Mouse (Mus musculus) midbrain, embryonic 12.5 days (tissue): Measurements from ENCODE around the gene Ap3b1. TPM values are rescaled to one million over a fixed set of nuclear protein-coding genes. Genes with fewer than 3 reads are reported as not detected.

Experiments
- ATAC-seq: fragments of 200-750 bp; cut with Nextera tagmentation; 2 replicates; pipeline ENCODE4 v1.8.0; 2017; ENCODE audit warnings: low read depth, moderate TSS enrichment, moderate library complexity; ENCODE audit not compliant: low FRiP score
- H3K27ac ChIP-seq: fragments of 300-500 bp; sonication (generic); replicated peaks from 2 replicates; pipeline ENCODE4 v1.5.1; 2016; ENCODE audit warnings: mild to moderate bottlenecking
- H3K27me3 ChIP-seq: fragments of 300-500 bp; sonication (generic); 2 replicates; pipeline ENCODE4 v1.6.1; 2016; ENCODE audit warnings: mild to moderate bottlenecking
- H3K36me3 ChIP-seq: fragments of 300-500 bp; sonication (generic); 2 replicates; pipeline ENCODE4 v1.6.1; 2016
- H3K4me1 ChIP-seq: fragments of 300-500 bp; sonication (generic); 2 replicates; pipeline ENCODE4 v1.6.1; 2016
- H3K4me2 ChIP-seq: fragments of 300-500 bp; sonication (generic); replicated peaks from 2 replicates; pipeline ENCODE4 v1.6.1; 2016; ENCODE audit warnings: mild to moderate bottlenecking, moderate library complexity
- H3K4me3 ChIP-seq: fragments of 300-500 bp; sonication (generic); 2 replicates; pipeline ENCODE4 v1.5.1; 2016; ENCODE audit warnings: mild to moderate bottlenecking
- H3K9ac ChIP-seq: fragments of 300-500 bp; sonication (generic); replicated peaks from 2 replicates; pipeline ENCODE4 v1.6.1; 2016; ENCODE audit warnings: mild to moderate bottlenecking, moderate library complexity
- H3K9me3 ChIP-seq: fragments of 300-500 bp; sonication (generic); 2 replicates; pipeline ENCODE4 v1.6.1; 2016; ENCODE audit warnings: mild to moderate bottlenecking
- WGBS: fragments of 180-500 bp; shearing (Covaris S2); methylation state at CpG from one replicate; pipeline ENCODE4 v1.1.7; 2016; 5-methylcytosine and 5-hydroxymethylcytosine counted together
- polyA plus RNA-seq: library from polyadenylated mRNA; unstranded; fragments of >200 nt; fragmentation: Nextera tagmentation; extraction: Ambion mirVana; gene quantifications from 2 replicates; pipeline ENCODE4 v1.2.1, GENCODE M21; 2016

Gene Ap3b1
- polyA plus RNA-seq, 1 experiment from 2014 or later, result 39.8 TPM

DNA sequence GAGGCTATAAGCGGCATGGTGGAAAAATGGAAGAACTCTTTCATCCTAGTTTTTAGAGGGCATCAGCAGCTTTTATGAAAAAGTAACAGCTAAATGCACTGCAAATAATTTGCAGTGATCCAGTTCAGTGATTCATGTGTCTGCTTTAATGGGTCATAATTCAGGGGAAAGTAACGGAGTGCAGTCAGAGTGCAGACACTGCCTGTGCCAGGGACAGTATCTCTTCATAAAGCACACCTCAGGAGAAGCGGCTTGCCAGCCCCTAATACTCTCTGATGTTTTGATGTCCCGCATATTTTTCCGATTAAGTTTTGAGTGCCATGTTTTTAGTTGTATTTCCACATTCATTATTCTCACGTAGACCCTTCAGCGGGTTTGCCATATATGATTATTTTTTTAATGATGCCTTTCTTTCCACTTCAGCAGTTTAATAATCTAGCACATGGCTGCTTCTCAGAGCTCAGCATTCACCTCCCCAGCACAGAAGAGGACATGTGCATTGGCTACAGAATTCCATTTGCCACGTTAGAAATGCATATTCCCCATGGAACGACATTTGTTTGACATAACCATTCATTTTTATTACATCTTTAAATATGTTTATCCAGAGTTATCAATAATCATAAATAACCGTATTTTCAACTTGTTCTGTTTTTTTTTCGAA, 112.4 kb downstream of the Ap3b1 start:
- Histone ChIP-seq H3K9ac (no peak overlapping the region), H3K4me1 (peaks cover 4% of the 10 kb centered on the region; the same call in 1 of the 2 replicates), H3K4me3 (no peak overlapping the region), H3K27ac (no peak overlapping the region), H3K4me2 (no peak overlapping the region), H3K27me3 (no peaks in the 10 kb centered on the region), H3K36me3 (no peaks in the 10 kb centered on the region), H3K9me3 (no peaks in the 10 kb centered on the region)
- 92% methylated on average over 11 of the region's 11 CpGs for WGBS
- no peak for ATAC-seq

DNA sequence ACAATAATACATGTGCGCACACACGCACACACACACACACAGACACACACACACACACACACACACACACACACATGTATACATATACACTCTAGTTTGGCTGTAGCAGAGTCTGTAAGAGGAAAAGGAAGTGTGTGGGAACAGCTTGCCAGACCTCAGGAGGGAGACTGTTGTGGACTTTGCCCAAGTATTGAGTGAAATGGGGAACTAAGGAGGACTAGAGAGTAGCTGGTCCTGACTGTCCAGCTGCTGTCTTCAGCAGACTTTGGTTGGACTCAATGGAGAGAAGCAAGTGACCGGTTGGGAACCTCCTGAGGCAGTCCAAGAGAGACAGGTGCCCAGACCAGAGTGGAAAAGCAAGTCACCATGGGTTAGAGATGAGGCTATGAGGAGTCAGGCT, 117.4 kb downstream of the Ap3b1 start:
- no peak overlapping the region for H3K4me3 ChIP-seq
- H3K4me2 ChIP-seq, result no peak overlapping the region
- no peaks in the 10 kb centered on the region for H3K27me3 ChIP-seq
- H3K36me3 ChIP-seq, result peaks cover 17% of the 10 kb centered on the region
- WGBS, result 94% methylated on average over 3 of the region's 3 CpGs
- H3K9me3 ChIP-seq, result no peaks in the 10 kb centered on the region
- ATAC-seq, result no peak
- H3K9ac ChIP-seq, result no peak overlapping the region
- no peak overlapping the region for H3K27ac ChIP-seq
- peaks cover 4% of the 10 kb centered on the region; the same call in 1 of the 2 replicates for H3K4me1 ChIP-seq

GRCm38 (mm10) chr13:94480256-94480655, 121.5 kb downstream of the Ap3b1 start:
- no peak overlapping the region for H3K9ac ChIP-seq
- peaks cover 47% of the 10 kb centered on the region for H3K36me3 ChIP-seq
- H3K27me3 ChIP-seq, result no peaks in the 10 kb centered on the region
- ATAC-seq, result no peak
- no peak overlapping the region for H3K4me2 ChIP-seq
- 65% methylated on average over 7 of the region's 7 CpGs for WGBS
- H3K27ac ChIP-seq, result no peak overlapping the region
- no peaks in the 10 kb centered on the region for H3K4me1 ChIP-seq
- H3K9me3 ChIP-seq, result no peaks in the 10 kb centered on the region
- no peak overlapping the region for H3K4me3 ChIP-seq

- H3K36me3 ChIP-seq, result peaks cover 10% of the 10 kb centered on the region
- H3K27me3 ChIP-seq, result peaks cover 3% of the 10 kb centered on the region; the same call in 1 of the 2 replicates
- H3K4me3 ChIP-seq, result no peak overlapping the region
- no peaks in the 10 kb centered on the region for H3K9me3 ChIP-seq
- H3K4me2 ChIP-seq, result no peak overlapping the region
- H3K27ac ChIP-seq, result no peak overlapping the region
- WGBS, result 50% methylated on average over 3 of the region's 3 CpGs
- no peak for ATAC-seq
- no peaks in the 10 kb centered on the region for H3K4me1 ChIP-seq
- no peak overlapping the region for H3K9ac ChIP-seq
Measured at GRCm38 (mm10) chr13:94490684-94491083, 131.9 kb downstream of the Ap3b1 start.

GRCm38 (mm10) chr13:94491159-94491558, 132.4 kb downstream of the Ap3b1 start:
- Histone ChIP-seq H3K36me3 (peaks cover 10% of the 10 kb centered on the region), H3K27ac (no peak overlapping the region), H3K4me1 (no peaks in the 10 kb centered on the region), H3K27me3 (peaks cover 3% of the 10 kb centered on the region; the same call in 1 of the 2 replicates), H3K9me3 (no peaks in the 10 kb centered on the region), H3K4me2 (no peak overlapping the region), H3K9ac (no peak overlapping the region), H3K4me3 (no peak overlapping the region)
- WGBS, result 88% methylated on average over 8 of the region's 8 CpGs
- no peak for ATAC-seq

- Histone ChIP-seq H3K4me2 (no peak overlapping the region), H3K4me3 (no peak overlapping the region), H3K36me3 (peaks cover 10% of the 10 kb centered on the region), H3K27me3 (peaks cover 2% of the 10 kb centered on the region; the same call in 1 of the 2 replicates), H3K4me1 (no peaks in the 10 kb centered on the region), H3K27ac (no peak overlapping the region), H3K9ac (no peak overlapping the region), H3K9me3 (no peaks in the 10 kb centered on the region)
- no peak for ATAC-seq
- WGBS, result 87% methylated on average over 3 of the region's 3 CpGs
Measured at GRCm38 (mm10) chr13:94497521-94497920, 138.8 kb downstream of the Ap3b1 start.

- Histone ChIP-seq H3K4me3 (no peak overlapping the region), H3K9ac (no peak overlapping the region), H3K27ac (no peak overlapping the region), H3K4me2 (no peak overlapping the region), H3K9me3 (no peaks in the 10 kb centered on the region), H3K4me1 (0 out of 2 replicates have a peak, but pooled peaks cover 2% of the 10 kb centered on the region), H3K27me3 (no peaks in the 10 kb centered on the region), H3K36me3 (peaks cover 11% of the 10 kb centered on the region; the same call in 1 of the 2 replicates)
- 85% methylated on average over 3 of the region's 3 CpGs for WGBS
- ATAC-seq, result no peak
Measured at GRCm38 (mm10) chr13:94506411-94506810, 147.7 kb downstream of the Ap3b1 start.

DNA sequence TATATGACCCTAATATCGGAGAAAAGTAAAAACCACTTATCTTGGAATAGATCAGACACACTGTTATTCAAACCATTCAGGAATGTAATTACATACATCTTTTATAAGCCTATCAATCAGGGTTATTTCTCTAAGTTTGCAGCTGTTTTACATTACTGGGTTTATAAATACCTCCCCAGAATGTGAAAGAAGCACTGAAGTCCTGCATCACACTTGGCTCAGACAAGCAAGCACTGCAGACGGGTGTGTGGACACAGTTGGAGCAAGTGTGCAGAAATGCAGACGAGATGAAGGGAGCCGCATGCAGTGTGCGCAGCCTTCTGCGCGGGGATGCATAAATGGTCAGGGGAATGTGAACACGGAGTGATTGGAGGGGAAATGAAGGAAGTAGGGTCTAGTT, 149.6 kb downstream of the Ap3b1 start:
- Histone ChIP-seq H3K4me2 (no peak overlapping the region), H3K9me3 (no peaks in the 10 kb centered on the region), H3K4me1 (0 out of 2 replicates have a peak, but pooled peaks cover 5% of the 10 kb centered on the region), H3K9ac (no peak overlapping the region), H3K36me3 (peaks cover 11% of the 10 kb centered on the region; the same call in 1 of the 2 replicates), H3K27me3 (no peaks in the 10 kb centered on the region), H3K27ac (no peak overlapping the region), H3K4me3 (no peak overlapping the region)
- WGBS, result 94% methylated on average over 8 of the region's 8 CpGs
- no peak for ATAC-seq

DNA sequence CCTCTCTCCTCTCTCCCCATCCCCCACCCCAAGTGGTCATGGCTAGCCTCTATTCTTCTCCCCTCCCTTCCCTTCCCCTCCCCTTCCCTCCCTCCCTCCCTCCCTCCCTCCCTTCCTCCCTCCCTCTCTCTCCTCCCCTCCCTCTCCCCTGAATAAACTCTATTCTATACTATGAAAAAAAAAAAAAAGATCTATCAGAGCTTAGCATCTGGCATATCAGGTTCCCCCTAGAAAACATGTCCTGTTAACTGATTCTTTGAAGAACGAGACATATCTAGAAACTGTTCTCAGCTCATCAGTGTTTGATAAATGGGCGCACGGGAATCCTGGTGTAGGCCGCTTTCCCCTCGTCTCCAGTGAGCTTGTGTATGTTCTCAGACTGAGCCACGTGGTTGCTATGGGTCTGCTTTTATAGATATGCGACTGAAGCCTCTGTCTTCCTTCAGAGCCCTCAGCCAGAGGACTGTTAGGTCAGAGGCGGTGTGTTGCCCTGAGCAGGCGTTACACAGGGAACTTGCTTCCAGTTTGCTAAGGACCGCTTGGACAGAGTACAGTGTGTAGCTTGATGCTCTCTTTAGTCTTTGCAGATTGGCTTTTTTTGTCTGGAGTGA, 154.5 kb downstream of the Ap3b1 start:
- Histone ChIP-seq H3K36me3 (no peaks in the 10 kb centered on the region), H3K4me1 (0 out of 2 replicates have a peak, but pooled peaks cover 5% of the 10 kb centered on the region), H3K9ac (no peak overlapping the region), H3K27ac (no peak overlapping the region), H3K9me3 (no peaks in the 10 kb centered on the region), H3K4me2 (no peak overlapping the region), H3K27me3 (no peaks in the 10 kb centered on the region), H3K4me3 (no peak overlapping the region)
- WGBS, result 75% methylated on average over 10 of the region's 10 CpGs
- no peak for ATAC-seq

DNA sequence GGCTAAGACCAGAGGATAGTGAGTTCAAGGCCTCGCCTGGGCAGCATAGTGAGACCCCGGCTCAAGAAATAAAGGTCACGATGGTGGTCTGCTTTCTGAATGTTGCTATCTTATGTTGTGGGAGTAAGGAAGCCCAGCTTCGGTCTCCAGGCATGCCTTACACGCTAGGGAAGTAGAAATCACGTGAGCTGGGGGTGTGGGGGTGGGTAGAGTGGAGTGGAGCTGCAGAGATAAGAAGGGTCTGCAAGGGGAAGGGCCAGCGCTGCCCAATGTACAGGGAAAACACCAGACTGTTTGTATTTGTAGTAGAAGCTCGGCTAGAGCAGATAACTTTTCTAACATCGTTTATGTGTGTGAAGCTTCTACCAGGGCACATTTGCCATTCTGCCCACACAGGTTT, 155.1 kb downstream of the Ap3b1 start:
- Histone ChIP-seq H3K36me3 (no peaks in the 10 kb centered on the region), H3K4me1 (0 out of 2 replicates have a peak, but pooled peaks cover 5% of the 10 kb centered on the region), H3K4me2 (no peak overlapping the region), H3K27me3 (no peaks in the 10 kb centered on the region), H3K9ac (no peak overlapping the region), H3K27ac (no peak overlapping the region), H3K4me3 (no peak overlapping the region), H3K9me3 (no peaks in the 10 kb centered on the region)
- no peak for ATAC-seq
- 94% methylated on average over 9 of the region's 9 CpGs for WGBS

DNA sequence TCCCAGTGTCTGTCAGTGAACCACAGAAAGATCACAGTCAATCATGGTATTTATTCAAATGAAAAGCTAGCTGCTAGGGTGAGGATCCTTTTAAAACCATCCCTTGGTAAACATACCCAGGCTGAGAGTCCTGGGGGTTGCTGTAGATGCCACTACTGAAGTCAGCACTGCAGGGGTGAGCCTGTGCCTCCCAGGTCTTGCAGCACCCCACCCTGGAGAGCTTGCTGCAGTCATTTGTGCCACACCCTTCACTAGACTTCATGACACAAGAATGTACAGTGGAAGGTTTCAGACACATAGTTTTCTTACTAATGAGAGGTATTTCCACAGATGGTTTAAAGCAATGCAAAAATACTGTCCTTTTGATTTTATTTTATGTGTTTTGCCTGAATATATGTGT, 156.2 kb downstream of the Ap3b1 start:
- H3K4me1 ChIP-seq, result 0 out of 2 replicates have a peak, but pooled peaks cover 3% of the 10 kb centered on the region
- H3K27ac ChIP-seq, result no peak overlapping the region
- H3K4me2 ChIP-seq, result no peak overlapping the region
- H3K4me3 ChIP-seq, result no peak overlapping the region
- no peaks in the 10 kb centered on the region for H3K36me3 ChIP-seq
- no peak overlapping the region for H3K9ac ChIP-seq
- no peaks in the 10 kb centered on the region for H3K27me3 ChIP-seq
- no peaks in the 10 kb centered on the region for H3K9me3 ChIP-seq
- no peak for ATAC-seq

DNA sequence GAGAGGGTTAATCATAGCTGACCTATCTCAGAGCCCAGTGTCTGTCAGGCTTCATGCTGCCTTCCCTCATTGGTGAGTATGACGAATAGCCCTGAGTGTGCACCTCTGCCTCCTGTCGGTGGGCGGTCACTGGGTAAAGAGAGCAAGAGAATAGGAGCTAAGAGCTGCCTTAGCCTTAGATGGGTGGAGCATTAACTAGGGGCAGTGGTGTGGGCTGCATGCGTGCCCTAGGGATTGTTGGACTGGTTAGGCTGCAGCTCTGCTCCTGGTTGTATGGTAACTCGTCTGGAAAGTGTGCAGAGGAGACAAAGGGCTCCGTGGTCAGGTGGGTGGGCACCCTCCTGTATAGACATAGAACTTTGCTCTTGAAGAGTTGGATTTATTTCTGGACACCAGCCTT, 157.8 kb downstream of the Ap3b1 start:
- no peaks in the 10 kb centered on the region for H3K27me3 ChIP-seq
- 0 out of 2 replicates have a peak, but pooled peaks cover 3% of the 10 kb centered on the region for H3K4me1 ChIP-seq
- H3K9me3 ChIP-seq, result no peaks in the 10 kb centered on the region
- ATAC-seq, result no peak
- WGBS, result 82% methylated on average over 6 of the region's 6 CpGs
- H3K4me2 ChIP-seq, result no peak overlapping the region
- no peak overlapping the region for H3K27ac ChIP-seq
- H3K9ac ChIP-seq, result no peak overlapping the region
- H3K36me3 ChIP-seq, result no peaks in the 10 kb centered on the region
- no peak overlapping the region for H3K4me3 ChIP-seq
